Mouse (Mus musculus): ENCODE results near the gene Gfod1. TPM values are rescaled to one million over a fixed set of nuclear protein-coding genes. Genes with fewer than 3 reads are reported as not detected.
A peak's percentile ranks its signal among the peaks of the same experiment; 100 is the strongest.

Gene Gfod1
- polyA plus RNA-seq, 1 experiment from 2014 or later = 0.67 TPM

- Histone ChIP-seq H3K9me3 (peaks cover 9% of the 10 kb centered on the region; the same call in 1 of the 2 replicates), H3K4me2 (replicated peaks) (no peak overlapping the region), H3K27me3 (no peaks in the 10 kb centered on the region), H3K27ac (no peak overlapping the region), H3K9ac (no peak overlapping the region), H3K4me3 (no peak overlapping the region), H3K36me3 (no peaks in the 10 kb centered on the region), H3K4me1 (peaks cover 22% of the 10 kb centered on the region)
- no peak for ATAC-seq (ENCODE audit: low FRiP score, low read depth)
- WGBS = 74% methylated on average over 1 of the region's 1 CpGs
Observed at GRCm38 (mm10) chr13:43222084-43222483, 81.9 kb downstream of the Gfod1 start.

GRCm38 (mm10) chr13:43221290-43221689 lies 82.7 kb downstream of the Gfod1 start:
- no peak for ATAC-seq (ENCODE audit: low FRiP score, low read depth)
- no peak overlapping the region for H3K4me3 ChIP-seq
- no peak overlapping the region for H3K27ac ChIP-seq
- H3K27me3 ChIP-seq = no peaks in the 10 kb centered on the region
- H3K9me3 ChIP-seq = peaks cover 9% of the 10 kb centered on the region; the same call in 1 of the 2 replicates
- no peak overlapping the region for H3K9ac ChIP-seq
- H3K4me1 ChIP-seq = peaks cover 22% of the 10 kb centered on the region
- no peaks in the 10 kb centered on the region for H3K36me3 ChIP-seq
- 87% methylated on average over 6 of the region's 6 CpGs for WGBS
- H3K4me2 ChIP-seq (replicated peaks) = no peak overlapping the region

DNA sequence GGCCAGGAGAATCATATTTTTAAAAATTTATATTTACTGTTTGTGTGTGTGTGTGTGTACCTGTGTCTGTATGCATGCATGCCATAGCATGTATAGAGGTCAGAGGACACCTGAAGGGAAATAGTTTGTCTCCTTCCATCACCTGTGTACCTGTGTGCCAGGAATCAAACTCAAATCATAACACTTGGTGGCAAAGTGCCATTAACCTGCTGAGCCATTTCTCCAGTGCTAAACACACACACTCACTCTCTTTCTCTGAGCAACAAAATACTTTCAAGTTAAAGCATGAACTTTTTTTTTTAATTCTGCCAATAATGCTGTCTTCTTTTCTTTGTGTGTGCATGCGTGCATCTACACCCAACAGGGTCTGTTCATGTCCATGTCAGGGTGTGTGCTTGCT lies 83.3 kb downstream of the Gfod1 start:
- 86% methylated on average over 1 of the region's 1 CpGs for WGBS
- Histone ChIP-seq H3K4me1 (peaks cover 22% of the 10 kb centered on the region), H3K36me3 (no peaks in the 10 kb centered on the region)

GRCm38 (mm10) chr13:43218764-43219163 lies 85.2 kb downstream of the Gfod1 start:
- Histone ChIP-seq H3K4me2 (replicated peaks) (no peak overlapping the region), H3K27ac (no peak overlapping the region), H3K9ac (no peak overlapping the region), H3K4me1 (peaks cover 29% of the 10 kb centered on the region), H3K9me3 (no peaks in the 10 kb centered on the region), H3K36me3 (no peaks in the 10 kb centered on the region), H3K27me3 (no peaks in the 10 kb centered on the region), H3K4me3 (no peak overlapping the region)
- 45% methylated on average over 4 of the region's 4 CpGs for WGBS
- no peak for ATAC-seq (ENCODE audit: low FRiP score, low read depth)

More for the DNA sequence above, 83.3 kb downstream of the Gfod1 start:
- Histone ChIP-seq H3K27me3 (no peaks in the 10 kb centered on the region), H3K9ac (no peak overlapping the region), H3K9me3 (peaks cover 9% of the 10 kb centered on the region; the same call in 1 of the 2 replicates), H3K4me3 (no peak overlapping the region), H3K4me2 (replicated peaks) (no peak overlapping the region), H3K27ac (no peak overlapping the region)
- ATAC-seq (ENCODE audit: low FRiP score, low read depth) = no peak

- Histone ChIP-seq H3K27ac (no peak overlapping the region), H3K27me3 (no peaks in the 10 kb centered on the region), H3K36me3 (no peaks in the 10 kb centered on the region), H3K9me3 (no peaks in the 10 kb centered on the region), H3K4me3 (no peak overlapping the region), H3K4me1 (peaks cover 29% of the 10 kb centered on the region), H3K9ac (no peak overlapping the region), H3K4me2 (replicated peaks) (no peak overlapping the region)
- no peak for ATAC-seq (ENCODE audit: low FRiP score, low read depth)
- 67% methylated on average over 4 of the region's 4 CpGs for WGBS
Observed at GRCm38 (mm10) chr13:43218284-43218683, 85.7 kb downstream of the Gfod1 start.

- no peak for ATAC-seq (ENCODE audit: low FRiP score, low read depth)
- Histone ChIP-seq H3K9me3 (no peaks in the 10 kb centered on the region), H3K27ac (no peak overlapping the region), H3K4me2 (replicated peaks) (no peak overlapping the region), H3K4me3 (no peak overlapping the region), H3K27me3 (no peaks in the 10 kb centered on the region), H3K36me3 (no peaks in the 10 kb centered on the region), H3K9ac (no peak overlapping the region), H3K4me1 (peaks cover 30% of the 10 kb centered on the region)
- WGBS = 69% methylated on average over 4 of the region's 4 CpGs
Observed at GRCm38 (mm10) chr13:43217686-43218085, 86.3 kb downstream of the Gfod1 start.

GRCm38 (mm10) chr13:43217059-43217458 lies 86.9 kb downstream of the Gfod1 start:
- Histone ChIP-seq H3K36me3 (no peaks in the 10 kb centered on the region), H3K4me2 (replicated peaks) (no peak overlapping the region), H3K9ac (no peak overlapping the region), H3K9me3 (no peaks in the 10 kb centered on the region), H3K27me3 (no peaks in the 10 kb centered on the region), H3K27ac (no peak overlapping the region), H3K4me1 (peaks cover 36% of the 10 kb centered on the region), H3K4me3 (no peak overlapping the region)
- no peak for ATAC-seq (ENCODE audit: low FRiP score, low read depth)
- 84% methylated on average over 8 of the region's 8 CpGs for whole genome bisulfite sequencing

DNA sequence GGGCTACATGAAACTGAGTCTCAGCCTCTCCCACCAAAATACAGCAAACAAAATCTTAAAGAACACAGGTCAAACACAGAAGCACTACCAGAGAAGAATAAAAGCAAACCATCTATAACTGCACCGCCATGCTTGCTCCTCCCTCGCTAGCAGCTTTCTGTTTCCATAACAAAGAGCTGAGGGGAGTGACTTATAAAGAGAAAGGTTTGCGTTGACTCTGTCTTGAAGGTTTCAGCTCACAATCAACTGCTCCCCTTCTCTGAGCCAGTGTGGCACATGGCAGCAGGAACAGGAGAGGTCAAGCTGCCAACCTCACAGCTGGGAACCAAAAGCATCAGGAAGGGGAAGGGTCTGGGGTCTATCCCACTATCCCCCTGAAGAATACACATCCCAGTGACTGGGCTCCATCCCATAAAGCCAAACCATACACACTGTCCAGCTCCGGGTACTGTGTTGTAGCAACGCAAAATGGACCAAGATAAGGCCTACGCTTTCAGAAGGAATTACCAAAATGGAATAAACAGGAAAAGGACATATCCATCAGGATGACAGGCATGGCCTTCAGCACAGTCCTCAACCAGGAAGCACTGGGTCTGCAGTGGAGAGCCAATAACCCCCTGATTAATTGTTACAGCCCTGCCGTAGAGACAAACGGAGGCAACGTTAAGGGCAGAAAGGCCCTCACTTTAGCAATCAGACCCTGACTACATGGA lies 87.8 kb downstream of the Gfod1 start:
- 73% methylated on average over 9 of the region's 9 CpGs for WGBS
- peaks cover 43% of the 10 kb centered on the region for H3K4me1 ChIP-seq
- H3K36me3 ChIP-seq = no peaks in the 10 kb centered on the region
- H3K4me2 ChIP-seq (replicated peaks) = no peak overlapping the region
- H3K9ac ChIP-seq = no peak overlapping the region
- no peak overlapping the region for H3K27ac ChIP-seq
- H3K9me3 ChIP-seq = no peaks in the 10 kb centered on the region
- ATAC-seq (ENCODE audit: low FRiP score, low read depth) = no peak
- no peak overlapping the region for H3K4me3 ChIP-seq
- no peaks in the 10 kb centered on the region for H3K27me3 ChIP-seq

DNA sequence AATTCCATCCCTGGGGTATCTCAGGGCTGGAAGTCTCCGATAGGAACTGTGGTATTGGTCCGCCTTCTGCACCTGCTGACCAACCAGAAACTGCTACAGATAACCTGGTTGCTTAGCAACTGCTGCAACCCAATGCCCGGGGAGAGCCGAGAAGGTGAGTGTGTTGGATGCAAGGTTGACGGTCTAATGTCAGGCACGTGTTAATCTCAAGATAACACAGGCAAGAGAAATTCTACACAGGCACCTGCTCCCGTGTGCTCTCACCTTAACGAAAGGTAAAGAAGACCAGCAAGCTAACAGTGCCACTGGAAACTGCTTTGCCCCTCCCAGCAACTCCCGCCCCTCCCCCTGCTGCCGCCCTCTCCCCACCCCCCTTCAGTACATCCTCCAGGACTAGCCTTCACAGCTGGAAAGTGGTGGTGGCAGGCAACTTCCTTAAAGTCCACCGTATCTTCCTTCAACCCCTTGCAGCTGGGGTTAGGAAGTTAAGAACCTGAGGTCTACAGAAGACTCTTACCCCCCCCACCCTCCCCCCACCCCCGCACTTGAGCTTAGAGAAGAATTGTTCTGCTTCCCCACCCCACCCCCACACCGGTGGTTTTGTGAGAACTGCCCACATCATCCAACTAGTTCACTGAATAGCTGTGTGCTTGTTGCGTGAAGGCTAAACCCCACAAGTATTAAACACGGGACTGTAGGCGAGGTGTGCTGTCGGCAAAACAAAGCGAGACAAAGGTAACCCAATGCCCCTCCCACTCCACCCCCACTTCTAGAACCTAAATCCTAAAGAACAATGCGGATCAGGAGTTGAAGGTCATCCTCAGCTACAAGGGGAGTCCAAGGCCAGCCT lies 88.6 kb downstream of the Gfod1 start:
- H3K9ac ChIP-seq = no peak overlapping the region
- no peaks in the 10 kb centered on the region for H3K27me3 ChIP-seq
- H3K4me1 ChIP-seq = peaks cover 46% of the 10 kb centered on the region
- WGBS = 21% methylated on average over 19 of the region's 19 CpGs
- H3K36me3 ChIP-seq = no peaks in the 10 kb centered on the region
- ATAC-seq (ENCODE audit: low FRiP score, low read depth) = no peak
- H3K4me2 ChIP-seq (replicated peaks) = peak overlapping the region; percentile 43
- H3K9me3 ChIP-seq = no peaks in the 10 kb centered on the region
- no peak overlapping the region for H3K27ac ChIP-seq
- H3K4me3 ChIP-seq = 0 out of 2 replicates have a peak overlapping the region, but pooled peaks have one; percentile 7

- H3K36me3 ChIP-seq = no peaks in the 10 kb centered on the region
- peaks cover 38% of the 10 kb centered on the region for H3K4me1 ChIP-seq
- no peak overlapping the region for H3K4me3 ChIP-seq
- no peaks in the 10 kb centered on the region for H3K27me3 ChIP-seq
- no peak for ATAC-seq (ENCODE audit: low FRiP score, low read depth)
- peak overlapping the region; percentile 44; the same call in 1 of the 2 replicates for H3K27ac ChIP-seq
- no peak overlapping the region for H3K4me2 ChIP-seq (replicated peaks)
- WGBS = 42% methylated on average over 7 of the region's 7 CpGs
- H3K9me3 ChIP-seq = no peaks in the 10 kb centered on the region
- no peak overlapping the region for H3K9ac ChIP-seq
Observed at GRCm38 (mm10) chr13:43212338-43212737, 91.6 kb downstream of the Gfod1 start.

- no peak for ATAC-seq (ENCODE audit: low FRiP score, low read depth)
- no peak overlapping the region for H3K4me3 ChIP-seq
- H3K27me3 ChIP-seq = no peaks in the 10 kb centered on the region
- WGBS = 74% methylated on average over 5 of the region's 5 CpGs
- H3K27ac ChIP-seq = no peak overlapping the region
- H3K4me2 ChIP-seq (replicated peaks) = no peak overlapping the region
- peaks cover 41% of the 10 kb centered on the region for H3K4me1 ChIP-seq
- no peaks in the 10 kb centered on the region for H3K9me3 ChIP-seq
- H3K36me3 ChIP-seq = no peaks in the 10 kb centered on the region
- no peak overlapping the region for H3K9ac ChIP-seq
Observed at GRCm38 (mm10) chr13:43210956-43211355, 93.0 kb downstream of the Gfod1 start.

GRCm38 (mm10) chr13:43209560-43209959 lies 94.4 kb downstream of the Gfod1 start:
- peaks cover 34% of the 10 kb centered on the region for H3K4me1 ChIP-seq
- 75% methylated on average over 5 of the region's 5 CpGs for WGBS
- H3K4me3 ChIP-seq = no peak overlapping the region
- no peaks in the 10 kb centered on the region for H3K9me3 ChIP-seq
- no peak overlapping the region for H3K27ac ChIP-seq
- no peak overlapping the region for H3K4me2 ChIP-seq (replicated peaks)
- no peak for ATAC-seq (ENCODE audit: low FRiP score, low read depth)
- no peaks in the 10 kb centered on the region for H3K27me3 ChIP-seq
- no peaks in the 10 kb centered on the region for H3K36me3 ChIP-seq
- H3K9ac ChIP-seq = no peak overlapping the region

Data from limb, embryonic 13.5 days (tissue).